Mouse (Mus musculus) urinary bladder, adult 2 months (tissue): Measurements from ENCODE around the gene Znhit6. TPM values are rescaled to one million over a fixed set of nuclear protein-coding genes. Genes with fewer than 3 reads are reported as not detected.

Experiments
- DNase-seq: peaks from one replicate; pipeline ENCODE4 v3.0.0; 2022; ENCODE audit warnings: low spot score
- polyA plus RNA-seq: library from polyadenylated mRNA; depleted of rRNA; stranded (reverse); fragments of >200 nt; gene quantifications from 2 replicates; pipeline ENCODE4 v1.2.3, GENCODE M21; 2012; rRNA removed

The Znhit6 gene
- 15.1 and 16.0 TPM in 2 replicates for polyA plus RNA-seq

DNA sequence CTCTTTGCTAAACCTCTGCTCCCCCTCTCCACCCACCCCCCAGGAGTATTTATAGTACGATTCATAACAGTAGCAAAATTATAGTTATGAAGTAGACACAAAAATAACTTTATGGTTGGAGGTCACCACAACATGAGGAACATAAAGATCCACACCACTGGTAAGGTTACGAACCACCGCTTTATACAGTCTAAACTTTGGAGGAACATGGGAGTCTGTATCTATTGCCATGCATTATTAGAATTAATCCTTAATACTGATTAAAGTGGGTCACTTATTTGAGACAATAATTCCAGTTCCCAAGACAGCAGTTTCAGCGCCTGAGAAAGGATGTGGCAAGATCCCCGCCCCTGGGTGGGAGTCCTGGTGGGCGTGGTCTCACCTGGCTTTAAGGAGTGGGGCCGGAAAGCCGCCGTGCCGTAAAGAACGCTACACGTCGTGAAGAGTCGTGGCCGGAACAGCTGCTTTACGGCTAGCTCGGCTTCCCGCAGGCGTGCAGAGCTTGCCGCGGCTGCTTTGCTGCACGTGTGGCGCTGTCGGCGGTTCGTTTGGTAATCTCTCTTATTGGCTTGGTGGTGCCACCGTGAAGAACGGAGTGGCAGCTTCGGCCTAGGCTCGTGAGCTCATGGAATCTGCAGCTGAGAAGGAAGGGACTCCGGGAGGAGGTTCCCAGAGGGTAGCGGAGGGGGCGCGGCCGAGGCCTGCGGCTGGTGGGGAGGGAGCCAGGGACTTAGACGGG, at the start of gene Znhit6:
Gene Znhit6, plus strand, starts transcription at position 463 of the 739 bp plus-strand sequence.
- DNase-seq = peak; percentile 74

- no peak for DNase-seq
Measured at GRCm38 (mm10) chr3:145537870-145538269, 38.1 kb upstream of the Znhit6 start.

DNA sequence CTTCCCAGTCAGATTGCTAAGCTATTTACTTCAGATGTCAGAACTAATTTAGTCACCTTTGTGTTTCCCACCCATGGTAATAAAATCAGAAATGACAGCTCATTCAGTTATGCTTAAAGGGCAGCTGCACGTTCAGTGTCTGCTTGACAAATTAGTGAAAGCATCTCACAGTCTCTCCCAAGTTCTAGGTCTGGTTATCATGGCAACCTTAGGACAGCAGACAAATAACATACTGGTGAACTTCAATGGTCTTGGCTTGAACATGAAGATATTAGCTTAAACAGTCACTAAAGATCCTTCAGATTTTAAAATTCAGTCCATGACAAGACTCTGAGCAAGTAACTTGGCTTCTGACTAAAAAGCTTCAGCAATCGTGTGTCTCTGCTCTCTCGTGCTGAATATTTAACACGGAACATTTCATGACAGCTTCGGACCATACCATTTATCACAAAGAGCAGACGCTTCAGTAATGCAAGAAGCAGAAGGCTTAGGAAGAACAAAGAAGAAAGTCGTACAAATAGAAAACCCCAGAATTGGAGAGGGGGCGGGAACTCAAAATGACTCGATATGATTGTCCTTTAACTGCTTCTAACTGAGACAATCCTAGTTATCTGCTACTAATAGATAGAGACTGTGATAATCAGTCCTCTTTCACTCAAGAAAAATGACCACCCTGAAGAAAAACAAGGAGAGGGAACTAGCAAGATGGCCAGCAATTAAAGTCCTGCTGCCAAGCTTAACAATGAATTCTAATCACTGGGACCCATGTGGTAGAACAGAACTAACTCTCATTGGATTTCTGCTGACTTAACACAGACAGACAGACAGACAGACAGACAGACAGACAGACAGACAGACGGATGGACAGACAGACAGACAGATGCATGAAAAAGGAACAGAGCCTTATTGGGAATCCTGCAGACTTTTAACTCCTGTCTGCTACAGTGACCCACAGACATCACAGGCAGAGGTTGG, 27.3 kb upstream of the Znhit6 start:
- no peak for DNase-seq

GRCm38 (mm10) chr3:145550216-145550615, 25.8 kb upstream of the Znhit6 start:
- DNase-seq = no peak

DNA sequence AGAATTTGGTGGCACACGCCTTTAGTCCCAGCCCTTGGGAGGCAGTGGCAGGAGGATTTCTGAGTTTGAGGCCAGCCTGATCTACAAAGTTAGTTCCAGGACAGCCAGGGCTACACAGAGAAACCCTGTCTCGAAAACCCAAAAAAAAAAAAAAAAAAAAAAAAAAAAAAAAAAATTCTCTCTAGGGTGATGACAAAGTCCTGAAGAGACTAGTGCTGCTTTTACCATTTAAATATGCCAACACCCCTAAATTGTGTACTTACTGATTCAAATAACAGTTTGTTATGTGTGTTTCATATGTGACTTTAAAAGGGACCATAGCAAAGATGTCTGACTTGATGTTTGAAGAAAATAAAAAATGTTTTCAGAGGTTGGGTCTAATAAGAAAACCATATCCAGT, 21.6 kb upstream of the Znhit6 start:
- no peak for DNase-seq

- DNase-seq = no peak
Measured at GRCm38 (mm10) chr3:145556206-145556605, 19.8 kb upstream of the Znhit6 start.

DNA sequence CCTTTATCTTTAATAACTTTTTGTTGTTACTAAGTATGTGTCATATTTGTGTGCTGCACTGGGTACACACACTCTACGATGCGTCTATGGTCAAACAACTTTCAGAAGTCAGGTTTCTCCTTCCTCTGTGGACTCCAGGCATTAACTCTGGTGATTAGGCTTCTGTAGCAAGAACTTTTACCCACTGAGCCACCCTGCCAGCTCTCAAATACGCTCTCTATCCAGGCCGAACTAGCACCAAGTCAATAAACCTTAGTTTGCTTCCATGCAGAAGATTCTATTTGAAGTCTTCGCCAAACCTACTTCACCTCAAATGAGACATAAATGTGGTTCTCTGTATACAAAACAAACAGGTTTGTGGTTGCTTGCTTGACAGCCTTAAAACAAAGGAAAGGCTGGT, 16.3 kb upstream of the Znhit6 start:
- DNase-seq = no peak

DNA sequence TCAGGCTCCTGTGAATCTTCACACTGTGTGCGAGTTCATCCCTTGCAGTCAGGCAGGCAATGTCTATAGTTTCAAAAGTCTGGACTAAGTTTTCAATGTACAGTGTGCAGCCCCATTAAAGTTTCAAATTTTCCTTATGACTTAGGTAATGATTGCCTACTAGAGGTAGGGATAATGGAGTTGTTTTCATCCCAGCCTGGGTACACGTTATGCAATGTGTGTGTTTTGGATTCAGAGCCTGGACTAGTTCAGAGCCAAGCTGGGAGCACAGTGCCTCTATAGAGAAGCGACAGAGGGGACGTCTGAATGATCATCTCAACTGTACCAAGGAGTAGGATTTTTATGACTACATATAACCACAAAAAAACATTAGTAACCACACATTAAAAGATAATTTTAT, 15.9 kb upstream of the Znhit6 start:
- no peak for DNase-seq

DNA sequence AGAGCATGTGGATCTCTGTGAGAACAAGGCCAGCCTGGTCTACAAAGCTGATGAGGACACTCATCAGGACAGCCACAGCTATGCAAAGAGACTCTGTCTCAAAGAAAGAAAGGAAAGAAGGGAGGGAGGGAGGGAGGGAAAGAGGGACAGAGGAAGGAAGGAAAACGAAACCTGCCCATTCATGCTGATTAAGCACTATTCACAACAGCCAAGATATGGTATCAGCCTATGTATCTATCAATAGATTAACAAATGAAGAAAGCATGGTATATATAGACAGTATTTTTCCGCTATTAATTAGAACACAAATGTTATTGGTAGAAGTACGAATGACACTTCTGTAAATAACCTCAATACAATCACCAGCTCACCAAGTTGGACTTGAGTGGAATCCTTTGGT, 1.5 kb upstream of the Znhit6 start:
- DNase-seq = no peak

DNA sequence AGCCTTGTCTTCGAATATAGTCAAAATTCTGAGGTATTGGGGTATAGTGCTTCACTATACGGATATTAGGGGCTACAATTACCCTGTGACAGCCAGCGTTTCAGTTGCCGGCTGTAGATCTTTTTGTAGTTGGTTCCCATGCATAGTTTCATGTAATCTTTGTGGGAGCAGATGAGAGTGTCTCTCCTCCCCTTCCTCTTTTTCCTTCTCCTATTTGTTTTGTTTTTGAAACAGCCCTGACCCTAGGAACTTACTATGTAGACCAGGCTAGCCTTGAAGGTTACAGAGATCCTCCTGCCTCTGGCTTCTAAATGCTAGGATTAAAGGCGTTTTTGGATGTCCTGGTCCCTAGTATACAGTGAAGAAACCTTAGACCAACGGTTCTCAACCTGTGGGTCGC, 665 bp upstream of the Znhit6 start:
- no peak for DNase-seq

DNA sequence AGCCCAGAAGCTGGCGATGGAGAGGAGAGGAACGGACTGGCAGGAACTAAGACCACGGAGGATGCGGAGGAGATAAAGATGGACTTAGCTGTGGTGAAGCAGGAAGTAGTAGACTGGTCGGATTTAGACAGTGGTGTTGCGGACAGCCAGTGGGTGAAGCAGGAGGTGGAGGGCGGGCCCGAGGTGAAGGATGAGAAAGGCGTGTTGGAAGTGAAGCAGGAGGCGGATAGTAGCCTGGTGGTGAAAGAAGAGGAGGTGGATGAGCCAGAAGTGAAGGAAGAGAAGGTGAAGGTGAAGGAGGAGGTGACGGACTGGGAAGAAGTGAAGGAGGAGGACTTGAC, 447 bp downstream of the Znhit6 start:
- DNase-seq = no peak

GRCm38 (mm10) chr3:145576876-145577275, 871 bp downstream of the Znhit6 start:
- no peak for DNase-seq

- no peak for DNase-seq
Measured at GRCm38 (mm10) chr3:145583043-145583442, 7.0 kb downstream of the Znhit6 start.

DNA sequence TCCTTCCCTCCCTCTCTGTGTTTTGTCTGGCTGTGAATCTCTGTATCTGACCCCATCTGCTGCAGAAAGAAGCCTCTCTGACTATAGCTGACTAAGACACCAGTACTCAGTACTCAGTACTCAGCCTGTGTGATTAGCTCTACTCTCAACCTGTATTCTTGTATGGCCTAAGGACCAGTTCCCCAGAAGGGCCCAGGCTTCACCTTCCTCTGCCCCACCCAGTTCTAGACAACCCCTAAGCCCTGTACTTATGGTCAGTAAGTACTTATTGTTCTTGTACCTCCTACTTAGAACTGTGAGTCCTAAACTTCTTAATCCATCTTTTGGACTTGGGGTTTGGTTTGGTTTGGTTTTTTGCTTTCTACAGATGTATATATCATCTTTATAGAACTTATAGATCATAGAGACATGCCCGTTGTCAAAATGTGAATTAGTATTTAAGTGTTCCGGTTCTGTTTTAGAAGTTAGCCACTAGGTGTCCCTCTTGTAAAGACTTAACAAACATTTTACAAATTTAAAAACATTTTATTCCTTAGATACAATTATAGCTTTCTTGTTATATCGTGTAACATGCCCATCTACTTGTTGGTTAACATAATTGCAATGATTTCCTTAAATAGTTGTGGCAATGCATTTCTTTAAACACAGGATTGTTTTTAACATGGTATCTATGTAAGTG, 7.7 kb downstream of the Znhit6 start:
- DNase-seq = no peak

DNA sequence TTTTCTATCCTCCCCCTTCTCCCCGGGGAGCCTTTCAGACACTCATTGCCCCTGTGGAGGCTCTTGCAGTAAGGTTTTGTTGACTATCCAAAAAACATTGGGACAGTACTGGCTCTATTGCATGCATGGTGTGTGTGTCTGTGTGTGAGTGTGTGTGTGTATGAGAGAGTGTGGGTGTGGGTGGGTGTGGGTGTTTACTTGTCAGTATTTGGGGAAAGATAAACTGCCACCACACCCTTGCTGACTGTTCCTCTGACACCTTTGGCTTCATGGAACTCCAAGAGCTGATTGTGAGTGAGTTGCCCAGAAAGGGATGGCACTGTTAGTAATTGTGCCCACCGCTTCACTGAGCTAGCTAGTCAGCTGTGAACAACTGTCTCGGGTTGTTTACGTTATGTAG, 14.6 kb downstream of the Znhit6 start:
- DNase-seq = no peak

GRCm38 (mm10) chr3:145591841-145592542, 16.0 kb downstream of the Znhit6 start:
- no peak for DNase-seq

DNA sequence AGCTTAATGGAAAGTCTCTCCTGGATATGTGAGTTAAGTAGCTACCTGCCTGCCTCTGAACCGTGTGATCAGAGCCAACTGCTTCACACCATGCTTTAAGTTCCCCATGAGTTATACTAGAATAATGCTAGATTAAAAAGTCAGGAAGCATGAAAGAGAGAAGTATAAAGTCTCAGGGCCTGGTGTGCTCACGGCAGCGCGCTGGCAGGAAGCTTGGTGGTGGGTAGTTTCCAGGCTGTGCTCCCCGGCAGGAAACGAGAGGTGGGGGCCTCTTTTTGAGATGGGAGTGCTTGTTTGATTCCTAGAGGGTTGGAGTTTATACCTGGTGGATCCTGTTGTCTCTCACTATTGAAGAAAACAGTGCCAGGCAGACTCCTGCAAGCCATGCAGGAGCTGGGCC, 19.3 kb downstream of the Znhit6 start:
- no peak for DNase-seq

- DNase-seq = no peak
Measured at GRCm38 (mm10) chr3:145599059-145599458, 23.1 kb downstream of the Znhit6 start.

DNA sequence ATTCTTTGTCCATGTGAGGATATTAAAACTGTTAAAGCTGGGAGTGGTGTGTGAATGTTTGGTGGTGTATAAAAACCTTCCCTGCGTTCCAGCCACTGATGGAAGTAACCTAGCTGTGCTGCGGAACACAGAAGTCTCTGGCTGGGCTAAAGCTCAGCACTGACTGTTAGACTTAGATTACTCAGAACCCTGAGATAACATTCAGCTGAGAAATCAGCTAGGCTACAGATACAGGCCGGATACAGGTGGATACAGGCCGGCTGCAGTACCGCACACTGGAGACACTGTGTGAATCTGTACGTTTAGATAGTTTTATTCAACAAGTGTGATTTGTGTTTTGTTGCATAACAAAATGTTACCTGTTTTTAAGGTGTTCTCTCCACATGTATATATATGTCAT, 24.8 kb downstream of the Znhit6 start:
- no peak for DNase-seq

GRCm38 (mm10) chr3:145601345-145601744, 25.3 kb downstream of the Znhit6 start:
- DNase-seq = no peak

DNA sequence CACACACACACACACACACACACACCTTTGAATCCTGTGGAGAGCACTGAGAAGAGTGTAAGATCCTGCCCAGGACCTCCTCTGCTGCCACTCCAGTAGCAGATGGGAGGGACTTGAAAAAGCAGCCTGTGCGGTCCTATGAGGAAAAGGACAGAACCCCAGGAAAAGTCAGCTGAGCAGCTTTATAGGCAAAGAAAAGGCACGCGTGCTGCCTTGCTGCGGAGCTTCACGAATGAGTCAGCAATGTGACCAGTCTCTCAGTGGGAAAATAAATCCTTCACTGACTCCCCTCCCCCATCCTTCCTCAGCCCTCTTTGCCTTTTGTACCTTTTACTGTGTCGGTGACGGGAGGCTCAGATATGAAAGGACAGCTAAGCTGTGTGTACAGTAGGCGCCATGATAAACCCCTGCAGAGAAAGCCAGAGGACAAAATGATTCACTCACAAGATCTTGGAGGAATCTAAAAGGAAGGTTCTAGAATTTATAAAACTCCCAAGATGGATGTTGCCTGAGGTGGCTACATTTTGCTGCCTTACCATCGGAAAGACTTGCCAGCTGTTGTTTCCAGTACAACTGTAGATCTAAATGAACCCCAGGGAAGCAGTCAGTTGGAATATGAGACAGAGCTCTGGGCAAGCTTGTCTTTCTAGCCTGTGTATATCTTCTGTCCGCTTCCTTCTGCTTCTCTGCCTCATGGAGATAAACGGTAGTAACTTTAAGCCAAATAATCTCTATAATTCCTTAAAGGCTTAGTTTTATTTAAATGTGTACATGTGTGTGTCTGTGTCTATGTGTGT, 26.6 kb downstream of the Znhit6 start:
- no peak for DNase-seq
